Mouse (Mus musculus) heart, postnatal 36 days (tissue): ENCODE measurements at regions not wholly inside any gene's neighbourhood (a gene's known extent, or its start where the extent isn't known, plus 50 kb on each side); places are given as distances from the start of the nearest gene placed in this dataset.
A peak's percentile ranks its signal among the peaks of the same experiment; 100 is the strongest.

ENCODE experiments used
- DNase-seq, 2 experiments: peaks; one replicate each; pipeline ENCODE4 v3.0.0; 2021 to 2022
- intact Hi-C: fragments of 180-260 bp; cut with DNase I; formaldehyde crosslinking; loops from one replicate; pipeline ENCODE4 v1.15.1; 2025

DNA sequence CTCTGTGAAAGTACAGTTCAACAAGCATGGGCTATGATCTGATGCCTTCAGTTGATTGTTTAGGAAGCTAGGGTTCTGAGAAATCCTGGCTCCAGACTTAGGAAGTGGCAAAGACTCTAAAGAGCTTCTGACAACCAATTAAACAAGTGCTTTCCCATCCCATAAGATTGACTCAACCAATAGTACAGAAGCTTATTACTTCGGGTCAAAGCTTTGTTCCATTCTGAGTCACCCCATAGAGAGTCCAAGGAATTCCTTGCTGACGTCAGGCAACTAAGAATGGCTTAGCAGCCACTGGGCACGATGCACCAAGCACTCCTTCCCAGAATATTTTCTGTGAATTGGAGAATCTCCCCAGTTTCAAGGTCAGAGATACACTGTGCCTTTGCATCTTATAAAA lies 59.0 kb upstream of the Ntm start:
- intact Hi-C loops, result no loop called here
- DNase-seq, result no peak

- no peak for DNase-seq
Observed at GRCm38 (mm10) chr9:30025275-30025674, 62.3 kb upstream of the Ntm start.

GRCm38 (mm10) chr9:30026939-30027338 lies 64.0 kb upstream of the Ntm start:
- DNase-seq, result no peak
- intact Hi-C loops, result no loop called here

More at GRCm38 (mm10) chr9:30025275-30025674, 62.3 kb upstream of the Ntm start:
- intact Hi-C loops, result no loop called here

DNA sequence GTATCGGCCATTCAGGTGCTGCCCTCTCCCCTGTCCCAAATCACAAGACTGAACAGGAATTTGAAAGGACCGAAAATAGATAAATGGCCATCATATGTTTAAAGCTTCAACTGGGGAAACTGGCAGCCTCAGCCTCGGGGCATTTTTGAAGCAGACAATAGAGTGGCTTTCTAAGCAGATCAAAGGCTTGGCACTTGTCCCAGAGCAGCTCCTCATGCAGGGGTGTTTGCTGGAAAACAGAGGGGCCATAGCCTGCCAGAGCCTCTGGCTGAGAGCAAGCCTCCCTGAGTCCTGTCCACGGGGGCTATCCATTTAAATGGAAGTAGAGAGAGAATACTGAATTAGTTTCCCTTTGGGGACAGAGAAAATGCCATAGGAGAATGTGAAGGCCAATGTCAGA lies 77.5 kb upstream of the Ntm start:
- intact Hi-C loops, result no loop called here
- no peak for DNase-seq

- no peak for DNase-seq
- intact Hi-C loops, result no loop called here
Observed at GRCm38 (mm10) chr9:30064551-30064950, 101.6 kb upstream of the Ntm start.

GRCm38 (mm10) chr9:30067980-30068379 lies 105.0 kb upstream of the Ntm start:
- intact Hi-C loops, result no loop called here
- peak in 1 of 2 experiments; percentile 14 for DNase-seq

DNA sequence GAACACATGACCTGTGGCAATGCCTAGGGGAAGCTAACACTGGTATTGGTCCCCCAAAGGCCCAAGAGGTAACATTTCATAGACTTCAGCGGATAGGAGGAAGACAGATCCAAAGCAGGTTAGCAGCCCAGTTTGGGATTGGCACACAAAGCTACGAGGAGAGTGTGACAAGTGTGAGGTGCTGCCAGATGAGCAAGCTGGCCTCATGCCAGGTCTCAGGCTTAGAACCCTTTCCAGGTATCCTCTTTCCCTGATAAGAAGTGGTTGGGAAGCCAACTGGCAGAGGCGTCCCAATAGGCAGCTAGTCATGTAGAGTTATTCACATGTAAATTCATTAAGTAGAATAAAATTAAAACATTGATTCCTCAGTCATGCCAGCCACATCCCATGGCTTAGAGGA lies 112.3 kb upstream of the Ntm start:
- intact Hi-C loops, result no loop called here
- DNase-seq, result peak; percentile 24 to 41

DNA sequence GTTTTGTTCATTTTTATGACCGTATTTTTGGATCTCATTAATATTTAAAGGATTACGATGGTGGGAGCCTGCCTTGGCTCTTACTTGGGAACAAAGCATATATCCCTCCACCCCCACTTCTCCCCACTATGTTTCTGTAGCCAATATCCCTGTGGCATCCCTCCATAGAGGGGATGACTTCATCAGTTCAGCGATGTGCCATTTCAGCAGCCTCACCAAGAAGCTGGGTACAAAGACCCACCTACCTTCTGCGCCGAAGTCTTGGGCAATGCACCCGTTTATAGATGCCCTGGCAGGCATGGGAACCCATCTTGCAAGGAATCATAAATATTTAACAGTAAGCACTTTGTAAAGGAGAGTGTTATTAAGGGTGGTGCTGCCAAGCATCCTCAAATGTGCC lies 113.1 kb upstream of the Ntm start:
- intact Hi-C loops, result no loop called here
- DNase-seq, result no peak

GRCm38 (mm10) chr9:30076482-30076881 lies 113.5 kb upstream of the Ntm start:
- intact Hi-C loops, result no loop called here
- DNase-seq, result no peak

- intact Hi-C loops, result no loop called here
- DNase-seq, result no peak
Observed at GRCm38 (mm10) chr9:30101942-30102341, 139.0 kb upstream of the Ntm start.

- no peak for DNase-seq
- intact Hi-C loops, result loop anchor here (10.0 kb wide), 1 partner anchor 142 kb away; no protein-coding TSS in a partner anchor
Observed at GRCm38 (mm10) chr9:30122371-30122770, 159.4 kb upstream of the Ntm start.

DNA sequence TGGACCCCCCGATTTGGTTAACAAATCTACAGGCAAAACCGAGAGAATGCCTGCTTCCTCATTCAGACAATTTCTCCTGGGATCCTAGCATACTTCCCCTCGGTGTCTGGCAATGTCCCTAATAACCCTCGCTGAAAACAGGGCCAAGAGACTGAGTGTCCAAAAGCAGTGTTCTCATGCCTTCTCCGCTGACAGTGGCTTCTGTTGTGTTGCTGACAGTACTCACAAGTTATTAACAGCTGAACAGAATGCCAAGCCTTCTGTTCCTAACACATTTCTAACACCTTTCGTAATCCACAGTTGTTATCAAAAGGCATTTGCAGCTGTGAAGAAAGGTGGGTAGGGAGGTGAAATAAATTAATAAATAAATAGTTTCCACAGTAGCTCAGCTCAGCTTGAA lies 166.2 kb upstream of the Ntm start:
- no peak for DNase-seq
- intact Hi-C loops, result loop anchor here (10.0 kb wide), 1 partner anchor 136 kb away; no protein-coding TSS in a partner anchor

DNA sequence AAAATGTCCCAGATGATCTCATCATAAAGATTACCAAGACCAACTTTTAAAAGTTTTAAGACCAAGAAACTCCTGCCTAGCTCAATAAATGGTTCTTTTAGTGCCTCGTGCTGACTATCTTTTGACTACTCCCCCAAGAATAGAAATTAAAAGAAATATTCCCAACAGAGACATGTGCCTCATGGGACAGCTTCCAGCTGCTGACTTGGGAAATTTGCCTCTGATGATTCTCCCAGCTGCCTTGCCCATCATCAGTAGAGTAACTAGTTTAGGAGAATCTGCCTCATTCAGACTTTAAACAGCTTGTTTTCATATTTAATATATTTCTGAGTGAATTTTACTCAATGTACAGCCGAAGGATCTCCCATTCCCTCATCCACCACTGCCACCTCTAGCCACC lies 168.7 kb upstream of the Ntm start:
- intact Hi-C loops, result no loop called here
- no peak for DNase-seq

- intact Hi-C loops, result no loop called here
- no peak for DNase-seq
Observed at GRCm38 (mm10) chr9:30134303-30134702, 171.4 kb upstream of the Ntm start.

- intact Hi-C loops, result loop anchor here (1.0 to 2.0 kb wide), 2 partner anchors 135 to 476 kb away; no protein-coding TSS in a partner anchor
- peak; percentile 82 to 88 for DNase-seq
Observed at GRCm38 (mm10) chr9:30137611-30138287, 174.8 kb upstream of the Ntm start.

- DNase-seq, result peak; percentile 59 to 70
Observed at GRCm38 (mm10) chr9:30140188-30140587, 177.2 kb upstream of the Ntm start.

DNA sequence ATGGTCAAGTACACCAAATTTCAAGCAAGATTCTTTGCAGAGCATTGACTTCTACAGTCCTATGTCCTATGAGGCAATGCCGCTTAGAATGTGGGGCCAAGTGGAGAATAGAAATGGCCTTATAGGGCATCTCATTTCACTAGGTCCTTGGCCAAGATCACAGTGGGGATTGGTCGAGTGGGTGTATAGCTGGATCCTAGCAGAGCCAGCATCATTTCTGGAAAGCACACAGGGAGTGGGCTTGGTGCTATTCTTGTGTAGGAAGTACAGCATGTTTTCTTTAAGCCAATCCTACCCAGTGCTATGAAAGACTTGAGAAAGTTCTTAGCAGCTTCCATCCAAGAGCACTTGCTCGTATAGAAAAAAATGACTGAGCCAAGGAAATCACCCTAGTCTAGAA lies 178.2 kb upstream of the Ntm start:
- intact Hi-C loops, result no loop called here

More at GRCm38 (mm10) chr9:30140188-30140587, 177.2 kb upstream of the Ntm start:
- intact Hi-C loops, result no loop called here

DNA sequence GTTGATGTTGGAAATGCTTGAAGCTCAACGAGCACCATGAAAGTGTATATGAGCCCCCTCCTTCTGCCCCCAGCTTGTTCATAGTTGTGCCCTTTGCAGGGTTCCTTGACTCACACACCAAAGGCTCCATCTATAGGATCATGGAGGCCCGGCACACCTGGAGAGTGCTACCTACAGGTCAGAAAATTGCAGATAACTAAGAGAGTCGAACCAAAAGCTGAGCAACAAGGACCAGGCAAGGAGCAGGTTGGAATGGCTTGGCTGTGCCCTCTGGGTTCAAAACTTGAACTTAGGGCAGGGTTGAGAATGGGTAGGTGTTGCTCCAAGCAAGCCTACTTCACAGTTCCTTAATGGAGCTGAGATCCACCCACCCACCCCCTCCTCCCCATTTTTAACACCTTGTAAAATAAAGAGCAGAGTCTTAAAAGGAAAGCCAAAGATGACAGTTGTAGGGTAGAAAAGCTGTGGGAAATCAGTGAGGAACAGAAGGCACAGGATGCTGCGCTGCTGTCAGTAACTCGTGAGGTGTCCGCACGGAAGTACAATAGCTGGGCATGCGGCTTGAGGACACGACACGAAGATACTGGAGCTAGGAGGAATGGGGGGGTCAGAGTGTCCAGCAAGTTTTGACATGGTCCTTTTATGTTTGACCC lies 180.0 kb upstream of the Ntm start:
- DNase-seq, result no peak
- intact Hi-C loops, result no loop called here

More for the DNA sequence above, 178.2 kb upstream of the Ntm start:
- no peak for DNase-seq

GRCm38 (mm10) chr9:30149481-30150468 lies 186.8 kb upstream of the Ntm start:
- DNase-seq, result no peak
- intact Hi-C loops, result no loop called here

- no peak for DNase-seq
- intact Hi-C loops, result no loop called here
Observed at GRCm38 (mm10) chr9:30151173-30151572, 188.2 kb upstream of the Ntm start.

DNA sequence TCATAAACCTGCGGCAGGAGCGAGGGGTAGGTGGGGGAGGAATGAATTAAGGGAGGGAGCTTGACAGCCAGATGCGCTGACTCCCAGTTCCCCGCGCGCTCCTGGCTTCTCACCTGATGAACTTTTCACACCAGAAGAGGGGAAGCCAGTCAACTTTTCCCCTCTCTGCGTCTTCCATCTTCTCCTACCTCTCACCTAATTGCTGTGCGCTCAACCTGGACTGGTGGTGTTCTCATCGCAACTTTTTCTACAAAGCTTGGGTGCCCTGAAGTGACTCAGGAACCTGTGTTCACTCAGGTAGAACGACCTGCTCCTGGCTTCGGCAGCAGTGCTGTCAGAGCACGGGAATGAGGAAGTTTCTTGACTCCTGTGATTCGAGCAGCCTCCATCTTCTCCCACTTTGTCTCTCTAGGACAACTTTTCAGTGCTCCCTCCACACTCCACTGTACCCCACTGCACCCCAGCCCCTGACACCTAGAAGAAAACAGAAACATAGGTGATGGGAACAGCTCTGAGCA lies 203.4 kb upstream of the Ntm start:
- DNase-seq, result no peak
- intact Hi-C loops, result no loop called here
